Mouse (Mus musculus): ENCODE measurements around the gene Nt5dc1.

Nt5dc1 gene

GRCm38 (mm10) chr10:34244745-34245144 lies 173.6 kb downstream of the Nt5dc1 start:
- DNase-seq (ENCODE audit: low read depth, low spot score) = no peak

- DNase-seq (ENCODE audit: low read depth, low spot score) = no peak
These were observed 179.8 kb downstream of the Nt5dc1 start for GRCm38 (mm10) chr10:34238536-34238935.
